38 mouse cellular contexts compared by ENCODE assay signal in genomic region chrX:72386758-72387157, GRCm38 (mm10). TPM values are rescaled to one million over a fixed set of nuclear protein-coding genes. Genes with fewer than 3 reads are reported as not detected.
"Had no signal": no experiment of that assay in that cellular context is flagged by ENCODE, and none has a peak within 500 bp of the region (broad histone marks: within the 10 kb centered on the region; RNA-seq: fewer than 3 reads in every experiment).

TSS of gene Magea10 (minus strand) at chrX:72386858.

- H3K27me3 ChIP-seq: limb, embryonic 12.5 days; limb, embryonic 13.5 days; limb, embryonic 15.5 days; liver, embryonic 12.5 days; liver, embryonic 13.5 days; liver, embryonic 15.5 days; lung, embryonic 15.5 days; midbrain, embryonic 12.5 days; midbrain, embryonic 13.5 days; midbrain, embryonic 15.5 days had no signal

- DNase-seq: left cerebral cortex, postnatal 4 days; liver; liver, embryonic 13.5 days; liver, postnatal 0 days; lung, adult 18-20 months; lung, adult 2 months; lung, embryonic 14.5 days; lung, postnatal 10 days; lung, postnatal 14 days; lung, postnatal 36 days; lung, postnatal 4 days; midbrain, embryonic 14.5 days had no signal

- H3K27ac ChIP-seq: left cerebral cortex, adult 2 months; limb, embryonic 10.5 days; limb, embryonic 12.5 days; limb, embryonic 13.5 days; limb, embryonic 15.5 days; liver, embryonic 12.5 days; liver, embryonic 13.5 days; liver, embryonic 14.5 days; liver, embryonic 15.5 days; lung, embryonic 15.5 days; macrophage; midbrain, embryonic 10.5 days; midbrain, embryonic 12.5 days; midbrain, embryonic 13.5 days; midbrain, embryonic 15.5 days had no signal

- H3K4me3 ChIP-seq: left cerebral cortex, adult 2 months; limb, embryonic 10.5 days; limb, embryonic 12.5 days; limb, embryonic 13.5 days; limb, embryonic 15.5 days; liver, embryonic 12.5 days; liver, embryonic 13.5 days; liver, embryonic 15.5 days; lung, embryonic 15.5 days; megakaryocyte, embryonic 14.5 days; midbrain, embryonic 10.5 days; midbrain, embryonic 12.5 days; midbrain, embryonic 13.5 days; midbrain, embryonic 15.5 days; myocyte had no signal

- H3K36me3 ChIP-seq: limb, embryonic 10.5 days; limb, embryonic 12.5 days; limb, embryonic 13.5 days; limb, embryonic 15.5 days; liver, embryonic 12.5 days; liver, embryonic 13.5 days; liver, embryonic 15.5 days; lung, embryonic 15.5 days; midbrain, embryonic 10.5 days; midbrain, embryonic 12.5 days; midbrain, embryonic 13.5 days; midbrain, embryonic 15.5 days had no signal

- H3K4me1 ChIP-seq: limb, embryonic 10.5 days; limb, embryonic 12.5 days; limb, embryonic 13.5 days; limb, embryonic 15.5 days; liver, embryonic 12.5 days; liver, embryonic 13.5 days; liver, embryonic 15.5 days; lung, embryonic 15.5 days; megakaryocyte, embryonic 14.5 days; midbrain, embryonic 10.5 days; midbrain, embryonic 12.5 days; midbrain, embryonic 13.5 days; midbrain, embryonic 15.5 days had no signal

RNA-seq across cellular contexts. Expression of gene Magea10, which starts in this region (rescaled TPM):
- polyA plus RNA-seq: limb, embryonic 10.5 days; limb, embryonic 11.5 days; limb, embryonic 12.5 days; limb, embryonic 13.5 days; limb, embryonic 14.5 days; limb, embryonic 15.5 days; liver, adult 2 months; liver, embryonic 11.5 days; liver, embryonic 12.5 days; liver, embryonic 13.5 days; liver, embryonic 14.5 days; liver, embryonic 15.5 days; liver, embryonic 16.5 days; liver, postnatal 0 days; lung, adult 2 months; lung, embryonic 14.5 days; lung, embryonic 15.5 days; lung, embryonic 16.5 days; lung, postnatal 0 days; macrophage; midbrain, embryonic 10.5 days; midbrain, embryonic 11.5 days; midbrain, embryonic 12.5 days; midbrain, embryonic 13.5 days; midbrain, embryonic 14.5 days; midbrain, embryonic 15.5 days; midbrain, embryonic 16.5 days; midbrain, postnatal 0 days; myocyte had no signal
